Mouse (Mus musculus) layer of hippocampus, adult 2 months (tissue): ENCODE data around the gene Lrrd1. TPM values are rescaled to one million over a fixed set of nuclear protein-coding genes. Genes with fewer than 3 reads are reported as not detected.
"Not testable (repeated sequence)": the region's sequence is repeated elsewhere in the genome, so short reads cannot be mapped to it uniquely, and the experiment has no call there.

Source experiments
- DNase-seq, 2 experiments: peaks; one replicate each; pipeline ENCODE4 v3.0.0; 2022; ENCODE audit warnings: low spot score in 2 of 2
- H3K27ac ChIP-seq: fragments of 200-600 bp; 2 replicates; pipeline ENCODE4 v1.8.1; 2022
- H3K4me3 ChIP-seq: fragments of 200-600 bp; 2 replicates; pipeline ENCODE4 v1.8.1; 2022; ENCODE audit warnings: mild to moderate bottlenecking
- CTCF ChIP-seq: fragments of 200-600 bp; conservative IDR thresholded peaks from 2 replicates; pipeline ENCODE4 v1.8.1; 2022; ENCODE audit warnings: antibody characterized with exemption, mild to moderate bottlenecking, moderate library complexity
- total RNA-seq, 2 experiments: library from RNA; stranded (reverse); gene quantifications; 2 replicates each; pipeline ENCODE4 v1.2.3; 2021

The Lrrd1 gene
- total RNA-seq, 2 experiments from 2014 or later: 0.31 TPM; not detected in 1

DNA sequence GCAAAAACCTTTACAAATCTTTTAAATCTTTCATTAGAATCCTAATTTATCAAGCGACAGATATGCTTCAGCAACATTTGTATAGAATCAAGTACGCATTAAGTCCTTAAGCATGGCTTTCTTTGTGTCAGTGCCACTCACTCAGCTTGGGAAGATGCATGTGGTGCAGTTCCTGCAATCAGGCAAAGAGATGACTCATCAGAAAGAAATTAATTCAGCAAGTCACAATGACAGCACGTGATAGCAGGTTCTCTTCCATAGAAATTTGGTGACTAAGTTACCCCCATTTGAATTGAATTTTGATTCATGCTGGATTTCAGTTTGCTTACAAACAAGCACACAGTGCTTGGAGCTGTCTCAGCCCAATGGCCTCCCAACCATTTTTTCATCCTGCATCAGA is 28.5 kb downstream of the Lrrd1 start:
- no peak for DNase-seq
- Histone ChIP-seq H3K27ac (no peak overlapping the region), H3K4me3 (no peak overlapping the region)
- TF ChIP-seq CTCF: no peak

DNA sequence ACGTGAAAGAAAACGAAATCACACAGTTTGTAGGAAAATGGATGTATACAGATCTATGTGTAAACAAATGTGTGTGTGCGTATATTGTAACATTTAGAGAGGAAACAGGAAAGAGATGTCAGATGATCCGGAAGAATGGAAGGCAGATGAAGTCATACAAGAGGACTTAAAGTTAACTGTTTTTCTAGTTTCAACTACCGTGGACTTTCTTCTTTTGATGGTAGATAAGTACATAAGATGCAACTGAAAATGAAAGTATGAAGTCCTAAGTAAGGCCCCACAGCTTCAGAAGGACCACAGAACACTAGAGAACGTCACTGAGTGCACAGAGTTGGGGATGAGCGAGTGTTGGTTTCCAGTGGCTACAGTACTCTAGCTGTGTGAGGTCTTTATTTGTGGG is 41.9 kb downstream of the Lrrd1 start:
- not testable (repeated sequence) for DNase-seq, H3K4me3 ChIP-seq, H3K27ac ChIP-seq

DNA sequence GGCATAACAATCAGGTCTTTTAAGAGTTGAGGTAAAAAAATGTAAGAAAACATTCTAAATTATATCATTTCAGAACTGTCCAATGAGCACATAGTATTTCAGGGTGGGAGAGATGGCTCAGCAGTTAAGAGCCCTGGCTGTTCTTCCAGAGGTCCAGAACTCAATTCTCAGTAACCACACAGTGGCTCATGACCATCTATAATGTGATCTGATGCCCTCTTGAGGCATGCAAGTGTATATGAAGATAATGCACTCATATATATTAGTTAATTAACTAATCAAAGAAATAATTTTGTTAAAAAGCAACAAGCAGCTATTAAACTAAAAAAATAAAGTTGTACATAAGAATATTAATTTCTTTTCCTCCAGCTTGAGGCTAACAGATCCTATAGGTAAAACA is 44.2 kb downstream of the Lrrd1 start:
- TF ChIP-seq CTCF: peak; percentile 39
- Histone ChIP-seq H3K27ac (no peak overlapping the region), H3K4me3 (no peak overlapping the region)
- no peak for DNase-seq

- DNase-seq: peak; percentile 6 to 12
- not testable (repeated sequence) for H3K27ac ChIP-seq
- peak within 1 kb of the TSS; percentile 55 for H3K4me3 ChIP-seq
- peak; percentile 52 for TF ChIP-seq CTCF
Measured at GRCm38 (mm10) chr5:3893459-3894293, 48.7 kb downstream of the Lrrd1 start, which contains the start of gene Mterf1a. Gene Mterf1a (minus strand): TSS chr5:3893933.

- not testable (repeated sequence) for DNase-seq, H3K27ac ChIP-seq
- peak overlapping the region; percentile 37 for H3K4me3 ChIP-seq
Measured at GRCm38 (mm10) chr5:3894294-3894619, 49.3 kb downstream of the Lrrd1 start.

DNA sequence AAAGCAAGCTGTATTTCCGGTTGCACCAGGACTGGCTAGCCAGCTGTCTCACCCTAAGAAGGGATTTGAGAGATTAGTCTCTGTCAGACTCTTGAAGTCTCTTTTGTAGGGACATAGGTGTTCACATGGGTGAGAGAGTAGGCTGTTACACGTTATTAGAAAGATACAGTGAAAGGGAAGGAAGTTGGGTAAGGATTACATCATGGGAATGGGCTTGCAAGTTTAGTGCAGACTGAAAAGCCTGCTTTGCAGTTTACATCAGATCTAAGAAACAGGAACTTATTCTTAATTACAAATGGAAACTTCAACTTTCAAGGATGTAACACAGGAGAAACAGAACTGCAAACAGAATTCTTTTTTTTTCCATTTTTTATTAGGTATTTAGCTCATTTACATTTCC is 60.5 kb downstream of the Lrrd1 start:
- TF ChIP-seq CTCF: no peak
- Histone ChIP-seq H3K4me3 (no peak overlapping the region), H3K27ac (no peak overlapping the region)
- DNase-seq: no peak

Other genes starting within 250 kb of the Lrrd1 start
- 10 to 100 TPM; 28.4 to 30.7 TPM for gene Pex1, start 249.1 kb upstream of the Lrrd1 start, total RNA-seq
- gene Rbm48, start 248.6 kb upstream of the Lrrd1 start, total RNA-seq: 10 to 100 TPM; 11.2 to 14.1 TPM
- not detected for gene Tmbim7, start 194.0 kb upstream of the Lrrd1 start, total RNA-seq
- gene Gatad1, start 188.0 kb upstream of the Lrrd1 start, total RNA-seq: 100 to 1,000 TPM; 102 to 108 TPM
- gene Ankib1, start 42.2 kb upstream of the Lrrd1 start, total RNA-seq: 100 to 1,000 TPM; 110 to 119 TPM
- 10 to 100 TPM; 52.9 to 60.7 TPM for gene Krit1, start 42.0 kb upstream of the Lrrd1 start, total RNA-seq
- 10 to 100 TPM; 11.8 to 12.1 TPM for gene Mterf1a, start 48.8 kb downstream of the Lrrd1 start, total RNA-seq
- 10 to 100 TPM; 61.6 to 71.8 TPM for gene Akap9, start 82.9 kb downstream of the Lrrd1 start, total RNA-seq